19 mouse cellular contexts compared by ENCODE assay signal in the genomic region with DNA sequence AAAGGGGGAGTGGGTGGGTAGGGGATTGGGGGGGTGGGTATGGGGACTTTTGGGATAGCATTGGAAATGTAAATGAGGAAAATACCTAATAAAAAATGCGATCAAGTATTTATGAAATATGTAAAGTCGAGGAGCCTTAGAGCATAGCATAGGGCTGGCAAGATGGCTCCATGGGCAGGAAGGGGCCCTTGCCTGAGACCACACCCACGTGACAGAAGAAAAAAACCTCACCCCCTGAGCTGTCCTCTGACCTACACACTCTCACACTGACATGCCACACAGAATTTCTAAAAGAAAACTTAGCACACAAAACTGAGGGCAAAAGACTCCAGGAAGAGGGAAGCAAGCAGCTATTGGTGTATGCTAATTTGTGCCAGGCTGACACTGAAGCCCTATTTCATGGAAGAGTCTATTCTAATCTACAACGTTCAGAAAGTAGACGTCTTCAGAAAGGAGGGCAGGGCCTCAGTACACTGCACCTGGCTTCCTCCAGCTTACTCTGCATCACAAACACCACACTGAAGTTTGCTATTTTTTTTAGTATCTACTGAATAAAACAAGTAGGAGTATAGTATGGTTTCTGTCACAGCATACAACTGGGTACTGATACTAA.
DNase-seq lines count a peak whose midpoint lies in the region; ATAC-seq and TF ChIP-seq lines count a peak whose summit lies in the region.
"Had no signal": no experiment of that assay in that cellular context is flagged by ENCODE, and none has a peak within 500 bp of the region (broad histone marks: within the 10 kb centered on the region; RNA-seq: fewer than 3 reads in every experiment).

No protein-coding gene starts in this region.

- no peak overlapping the region for H3K27ac ChIP-seq in heart, embryonic 16.5 days (ENCODE audit: low read length)
- H3K27ac ChIP-seq in thymus, adult 2 months (ENCODE audit: control insufficient read depth, insufficient read depth, low read length), result peak overlapping the region; percentile 85
- H3K27ac ChIP-seq in liver, embryonic 12.5 days, result peak overlapping the region; percentile 32; the same call in 1 of the 2 replicates
- H3K27ac ChIP-seq in liver, embryonic 15.5 days (replicated peaks), result no peak overlapping the region
- H3K27ac ChIP-seq: embryonic facial prominence, embryonic 12.5 days; forebrain, embryonic 15.5 days; hindbrain, embryonic 10.5 days; hindbrain, embryonic 15.5 days had no signal

- H3K27me3 ChIP-seq in heart, embryonic 16.5 days (ENCODE audit: control insufficient read depth, insufficient read depth, low read length), result no peaks in the 10 kb centered on the region
- H3K27me3 ChIP-seq in thymus, adult 2 months (ENCODE audit: control insufficient read depth, insufficient read depth, low read length), result no peaks in the 10 kb centered on the region
- no peaks in the 10 kb centered on the region for H3K27me3 ChIP-seq in liver, embryonic 12.5 days (replicated peaks)
- H3K27me3 ChIP-seq in liver, embryonic 15.5 days, result no peaks in the 10 kb centered on the region
- H3K27me3 ChIP-seq: embryonic facial prominence, embryonic 12.5 days; forebrain, embryonic 15.5 days; heart, embryonic 12.5 days; hindbrain, embryonic 15.5 days had no signal

- no peak overlapping the region for H3K4me2 ChIP-seq in heart, embryonic 16.5 days (ENCODE audit: low read depth, low read length)
- no peak overlapping the region for H3K4me2 ChIP-seq in liver, embryonic 12.5 days
- no peak overlapping the region for H3K4me2 ChIP-seq in liver, embryonic 15.5 days
- H3K4me2 ChIP-seq: embryonic facial prominence, embryonic 12.5 days; forebrain, embryonic 15.5 days; heart, embryonic 12.5 days; hindbrain, embryonic 15.5 days had no signal

- no peaks in the 10 kb centered on the region for H3K4me1 ChIP-seq in heart, embryonic 16.5 days (ENCODE audit: control insufficient read depth, insufficient read depth, low read length)
- H3K4me1 ChIP-seq in thymus, adult 2 months (replicated peaks; ENCODE audit: control insufficient read depth, insufficient read depth, low read length), result peaks cover 6% of the 10 kb centered on the region
- H3K4me1 ChIP-seq in liver, embryonic 12.5 days, result peaks cover 48% of the 10 kb centered on the region
- peaks cover 24% of the 10 kb centered on the region for H3K4me1 ChIP-seq in liver, embryonic 15.5 days (replicated peaks)
- H3K4me1 ChIP-seq: embryonic facial prominence, embryonic 12.5 days; heart, embryonic 12.5 days had no signal

- TF ChIP-seq CTCF in thymus, adult 2 months (IDR thresholded peaks at IDR 0.05; ENCODE audit: borderline replicate concordance, control insufficient read depth, extremely low read depth, insufficient read depth, low read length, poor library complexity), result no peak

- no peak for TF ChIP-seq POLR2A in thymus, adult 2 months (IDR thresholded peaks at IDR 0.05; ENCODE audit: control insufficient read depth, extremely low read depth, insufficient read depth, low read length, poor library complexity)

- no peak for DNase-seq in heart, adult 18-20 months
- DNase-seq in thymus, adult 2 months, result no peak
- DNase-seq in thymus, adult 18-20 months, result no peak
- DNase-seq in spleen, postnatal 36 days (ENCODE audit: low spot score in 2 of 2), result no peak
- DNase-seq: adrenal gland, postnatal 10 days; cerebellum, adult 11 months; cerebellum, adult 8-10 months; cerebellum, postnatal 14 days; gastrocnemius, postnatal 10 days; heart, postnatal 10 days had no signal

- ATAC-seq in heart, embryonic 16.5 days (replicated peaks; ENCODE audit: extremely low read depth, insufficient read depth, low FRiP score), result peak; percentile 32; the same call in 1 of the 2 replicates
- peak; percentile 73 for ATAC-seq in liver, embryonic 12.5 days
- peak; percentile 51; the same call in 1 of the 2 replicates for ATAC-seq in liver, embryonic 15.5 days (ENCODE audit: insufficient read depth)
- no peak for ATAC-seq in megakaryocyte, adult 5-6 weeks (ENCODE audit: poor library complexity, severe bottlenecking)
- ATAC-seq: forebrain, embryonic 15.5 days had no signal

- H3K4me3 ChIP-seq in heart, embryonic 16.5 days (ENCODE audit: low read length), result no peak overlapping the region
- H3K4me3 ChIP-seq in thymus, adult 2 months (ENCODE audit: control insufficient read depth, insufficient read depth, low read length), result no peak overlapping the region
- no peak overlapping the region for H3K4me3 ChIP-seq in liver, embryonic 12.5 days
- H3K4me3 ChIP-seq in liver, embryonic 15.5 days (replicated peaks), result no peak overlapping the region
- H3K4me3 ChIP-seq: embryonic facial prominence, embryonic 12.5 days; forebrain, embryonic 15.5 days; heart, embryonic 12.5 days; hindbrain, embryonic 10.5 days; hindbrain, embryonic 15.5 days had no signal

- peaks cover 8% of the 10 kb centered on the region for H3K9me3 ChIP-seq in heart, embryonic 16.5 days (replicated peaks; ENCODE audit: control insufficient read depth, low read length)
- no peaks in the 10 kb centered on the region for H3K9me3 ChIP-seq in liver, embryonic 12.5 days (replicated peaks)
- no peaks in the 10 kb centered on the region for H3K9me3 ChIP-seq in liver, embryonic 15.5 days (replicated peaks)
- H3K9me3 ChIP-seq: embryonic facial prominence, embryonic 12.5 days; forebrain, embryonic 15.5 days; hindbrain, embryonic 15.5 days had no signal

- no peak overlapping the region for H3K9ac ChIP-seq in heart, embryonic 16.5 days (ENCODE audit: low read length)
- H3K9ac ChIP-seq in liver, embryonic 12.5 days, result no peak overlapping the region
- H3K9ac ChIP-seq in liver, embryonic 15.5 days, result no peak overlapping the region
- H3K9ac ChIP-seq: embryonic facial prominence, embryonic 12.5 days; forebrain, embryonic 15.5 days; heart, embryonic 12.5 days; hindbrain, embryonic 15.5 days had no signal

- H3K36me3 ChIP-seq in heart, embryonic 16.5 days (ENCODE audit: control insufficient read depth, insufficient read depth), result peaks cover 5% of the 10 kb centered on the region; the same call in 1 of the 2 replicates
- H3K36me3 ChIP-seq in thymus, adult 2 months (ENCODE audit: control insufficient read depth, insufficient read depth, low read length), result no peaks in the 10 kb centered on the region
- peaks cover 21% of the 10 kb centered on the region for H3K36me3 ChIP-seq in liver, embryonic 12.5 days
- peaks cover 10% of the 10 kb centered on the region for H3K36me3 ChIP-seq in liver, embryonic 15.5 days (replicated peaks)
- H3K36me3 ChIP-seq: embryonic facial prominence, embryonic 12.5 days; forebrain, embryonic 15.5 days; hindbrain, embryonic 15.5 days had no signal

- 80% methylated on average over 5 of the region's 5 CpGs for WGBS in heart, embryonic 16.5 days
- WGBS in thymus, adult 2 months, result 53% methylated on average over 5 of the region's 5 CpGs
- WGBS in liver, embryonic 12.5 days (ENCODE audit: insufficient replicate concordance), result 63% methylated on average over 5 of the region's 5 CpGs
- WGBS in liver, embryonic 15.5 days (ENCODE audit: insufficient replicate concordance), result 51% methylated on average over 5 of the region's 5 CpGs

Comparison
In these comparisons a context has a peak if more than half of its experiments do, and no peak if none do; other contexts are left out.
1. H3K27ac ChIP-seq: peak in thymus, adult 2 months (single experiment) and liver, embryonic 12.5 days (single experiment); none in heart, embryonic 16.5 days (single experiment) and liver, embryonic 15.5 days (single experiment).